ENCODE assay signal across 9 mouse cellular contexts in the genomic region with DNA sequence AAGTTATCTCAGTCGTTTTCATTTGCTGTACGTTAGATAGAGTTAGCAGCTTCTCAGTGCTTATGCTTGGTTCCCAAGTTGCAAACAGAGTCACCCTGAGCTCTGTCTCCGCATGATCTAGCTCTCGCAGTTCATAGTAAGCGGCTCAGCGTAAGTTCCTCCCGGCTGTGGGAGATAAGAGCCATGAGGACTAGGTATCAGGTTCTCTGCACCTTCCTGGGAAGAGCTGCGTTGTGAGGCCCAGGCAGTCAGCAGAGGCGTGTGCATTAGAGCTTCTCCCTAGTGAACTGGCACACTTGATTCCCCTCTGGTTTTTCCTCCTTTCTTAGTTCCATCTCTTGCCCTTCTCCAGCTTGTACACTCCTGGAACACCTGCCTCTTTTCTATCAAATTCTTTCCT.
DNase-seq lines count a peak whose midpoint lies in the region; ATAC-seq lines count a peak whose summit lies in the region.
"Had no signal": no experiment of that assay in that cellular context is flagged by ENCODE, and none has a peak within 500 bp of the region (broad histone marks: within the 10 kb centered on the region; RNA-seq: fewer than 3 reads in every experiment).

No protein-coding gene starts in this region.

- intact Hi-C loops in heart, postnatal 14 days (cut with DNase I), result loop anchor here (2.0 kb wide), 1 partner anchor 15 kb away; no protein-coding TSS in a partner anchor

- H3K9ac ChIP-seq in heart, embryonic 11.5 days (ENCODE audit: low read depth, low read length), result 0 out of 2 replicates have a peak overlapping the region, but pooled peaks have one; percentile 34
- peak overlapping the region; percentile 51 for H3K9ac ChIP-seq in liver, embryonic 12.5 days
- no peak overlapping the region for H3K9ac ChIP-seq in hindbrain, embryonic 11.5 days (ENCODE audit: low read depth, low read length)
- H3K9ac ChIP-seq: hindbrain, embryonic 15.5 days had no signal

- no peaks in the 10 kb centered on the region for H3K27me3 ChIP-seq in heart, embryonic 11.5 days (ENCODE audit: control insufficient read depth, insufficient read depth, low read length)
- no peaks in the 10 kb centered on the region for H3K27me3 ChIP-seq in liver, embryonic 12.5 days (replicated peaks)
- H3K27me3 ChIP-seq in hindbrain, embryonic 11.5 days (ENCODE audit: control insufficient read depth, insufficient read depth, low read length), result no peaks in the 10 kb centered on the region
- H3K27me3 ChIP-seq: hindbrain, embryonic 15.5 days had no signal

- no peaks in the 10 kb centered on the region for H3K9me3 ChIP-seq in heart, embryonic 11.5 days (replicated peaks; ENCODE audit: control insufficient read depth, low read length)
- no peaks in the 10 kb centered on the region for H3K9me3 ChIP-seq in liver, embryonic 12.5 days (replicated peaks)
- no peaks in the 10 kb centered on the region for H3K9me3 ChIP-seq in hindbrain, embryonic 11.5 days (ENCODE audit: control insufficient read depth, low read length)
- H3K9me3 ChIP-seq: hindbrain, embryonic 15.5 days had no signal

- 0 out of 2 replicates have a peak overlapping the region, but pooled peaks have one; percentile 22 for H3K27ac ChIP-seq in heart, embryonic 11.5 days (ENCODE audit: low read depth, low read length)
- H3K27ac ChIP-seq in liver, embryonic 12.5 days, result peak overlapping the region; percentile 88
- no peak overlapping the region for H3K27ac ChIP-seq in hindbrain, embryonic 11.5 days (ENCODE audit: low read depth, low read length)
- H3K27ac ChIP-seq: hindbrain, embryonic 15.5 days had no signal

- DNase-seq in heart, postnatal 14 days, result no peak
- peak; percentile 54 to 74 for DNase-seq in spleen, postnatal 4 days (ENCODE audit: low spot score in 2 of 2)
- DNase-seq in spleen, adult 18-20 months, result no peak
- DNase-seq in hindbrain, embryonic 11.5 days (ENCODE audit: low spot score), result no peak
- DNase-seq in adrenal gland, adult 2 months, result no peak

- WGBS in heart, embryonic 11.5 days (ENCODE audit: insufficient replicate concordance), result 11% methylated on average over 9 of the region's 9 CpGs
- WGBS in liver, embryonic 12.5 days (ENCODE audit: insufficient replicate concordance), result 9% methylated on average over 9 of the region's 9 CpGs
- 72% methylated on average over 9 of the region's 9 CpGs for WGBS in hindbrain, embryonic 11.5 days

- peak; percentile 81 for ATAC-seq in heart, embryonic 11.5 days (replicated peaks; ENCODE audit: insufficient number of reproducible peaks, low FRiP score, low TSS enrichment)
- peak; percentile 100 for ATAC-seq in liver, embryonic 12.5 days
- no peak for ATAC-seq in frontal cortex, adult (ENCODE audit: low TSS enrichment)
- ATAC-seq in hindbrain, embryonic 11.5 days (ENCODE audit: low FRiP score), result no peak

- no peak overlapping the region for H3K4me3 ChIP-seq in heart, embryonic 11.5 days (ENCODE audit: low read depth, low read length)
- peak overlapping the region; percentile 21; the same call in 1 of the 2 replicates for H3K4me3 ChIP-seq in liver, embryonic 12.5 days
- no peak overlapping the region for H3K4me3 ChIP-seq in hindbrain, embryonic 11.5 days (ENCODE audit: low read depth, low read length)
- H3K4me3 ChIP-seq: hindbrain, embryonic 15.5 days had no signal

- H3K4me1 ChIP-seq in heart, embryonic 11.5 days (ENCODE audit: control insufficient read depth, insufficient read depth, low read length), result peaks cover 10% of the 10 kb centered on the region
- H3K4me1 ChIP-seq in liver, embryonic 12.5 days, result peaks cover 61% of the 10 kb centered on the region
- no peaks in the 10 kb centered on the region for H3K4me1 ChIP-seq in hindbrain, embryonic 11.5 days (replicated peaks; ENCODE audit: control insufficient read depth, insufficient read depth, low read length)
- H3K4me1 ChIP-seq: hindbrain, embryonic 15.5 days had no signal

- H3K36me3 ChIP-seq in heart, embryonic 11.5 days (ENCODE audit: control insufficient read depth, insufficient read depth, low read length), result no peaks in the 10 kb centered on the region
- H3K36me3 ChIP-seq in liver, embryonic 12.5 days, result peaks cover 22% of the 10 kb centered on the region
- no peaks in the 10 kb centered on the region for H3K36me3 ChIP-seq in hindbrain, embryonic 11.5 days (ENCODE audit: control insufficient read depth, insufficient read depth, low read length)
- H3K36me3 ChIP-seq: hindbrain, embryonic 15.5 days had no signal

- peak overlapping the region; percentile 14 for H3K4me2 ChIP-seq in heart, embryonic 11.5 days
- peak overlapping the region; percentile 63 for H3K4me2 ChIP-seq in liver, embryonic 12.5 days
- H3K4me2 ChIP-seq in hindbrain, embryonic 11.5 days (replicated peaks; ENCODE audit: low read depth, low read length), result no peak overlapping the region
- H3K4me2 ChIP-seq: hindbrain, embryonic 15.5 days had no signal

Comparison
In these comparisons a context has a peak if more than half of its experiments do, and no peak if none do; other contexts are left out.
1. DNase-seq: peak in spleen, postnatal 4 days (2 of 2); none in heart, postnatal 14 days (0 of 2), spleen, adult 18-20 months (0 of 2), hindbrain, embryonic 11.5 days (single experiment) and adrenal gland, adult 2 months (single experiment).
2. ATAC-seq: peak in heart, embryonic 11.5 days (single experiment) and liver, embryonic 12.5 days (single experiment); none in frontal cortex, adult (single experiment) and hindbrain, embryonic 11.5 days (single experiment).